Mouse (Mus musculus): ENCODE data around the gene Metrnl. TPM values are rescaled to one million over a fixed set of nuclear protein-coding genes. Genes with fewer than 3 reads are reported as not detected.

The Metrnl gene
- total RNA-seq (2023), result 1.3 TPM

DNA sequence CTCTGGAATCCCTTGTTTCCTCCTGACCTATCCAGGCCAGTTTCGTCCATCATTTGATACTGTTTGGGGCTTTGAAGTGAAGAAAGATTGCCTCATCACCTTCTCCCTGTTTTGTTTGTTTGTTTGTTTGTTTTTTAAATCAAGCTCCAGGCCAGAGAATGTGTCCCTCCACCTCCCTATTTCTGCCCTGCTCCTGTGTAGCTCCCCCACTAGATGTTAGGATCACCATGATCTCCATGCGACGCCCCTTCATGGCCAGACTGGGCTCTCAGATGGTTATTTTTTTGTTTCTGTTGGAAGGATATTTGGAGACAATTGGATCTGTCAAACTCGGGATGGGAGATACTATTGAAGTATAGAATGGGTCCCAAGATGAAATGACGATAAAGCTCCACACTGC, at the start of gene Metrnl:
Metrnl (plus strand) TSS at position 301 of the 400 bp plus-strand sequence.

GRCm38 (mm10) chr11:121672990-121673572, 28.3 kb upstream of the Metrnl start, which contains the start of gene B3gntl1:
TSS of gene B3gntl1 (minus strand) at chr11:121673153.

Other genes starting within 250 kb of the Metrnl start
- 34.0 TPM for gene Tbcd, start 249.6 kb upstream of the Metrnl start, total RNA-seq (2023)
- not detected for gene Zfp750, start 182.2 kb upstream of the Metrnl start, total RNA-seq (2023)
- gene B3gntl1, start 28.4 kb upstream of the Metrnl start, total RNA-seq (2023), result 12.5 TPM
- gene Ptchd3, start 128.7 kb downstream of the Metrnl start, total RNA-seq (2023), result not detected

All from CD8-positive naive resting alpha-beta T cell, adult 57 days (primary cell).